Mouse (Mus musculus): ENCODE results near the gene Arl15.

Gene Arl15

DNA sequence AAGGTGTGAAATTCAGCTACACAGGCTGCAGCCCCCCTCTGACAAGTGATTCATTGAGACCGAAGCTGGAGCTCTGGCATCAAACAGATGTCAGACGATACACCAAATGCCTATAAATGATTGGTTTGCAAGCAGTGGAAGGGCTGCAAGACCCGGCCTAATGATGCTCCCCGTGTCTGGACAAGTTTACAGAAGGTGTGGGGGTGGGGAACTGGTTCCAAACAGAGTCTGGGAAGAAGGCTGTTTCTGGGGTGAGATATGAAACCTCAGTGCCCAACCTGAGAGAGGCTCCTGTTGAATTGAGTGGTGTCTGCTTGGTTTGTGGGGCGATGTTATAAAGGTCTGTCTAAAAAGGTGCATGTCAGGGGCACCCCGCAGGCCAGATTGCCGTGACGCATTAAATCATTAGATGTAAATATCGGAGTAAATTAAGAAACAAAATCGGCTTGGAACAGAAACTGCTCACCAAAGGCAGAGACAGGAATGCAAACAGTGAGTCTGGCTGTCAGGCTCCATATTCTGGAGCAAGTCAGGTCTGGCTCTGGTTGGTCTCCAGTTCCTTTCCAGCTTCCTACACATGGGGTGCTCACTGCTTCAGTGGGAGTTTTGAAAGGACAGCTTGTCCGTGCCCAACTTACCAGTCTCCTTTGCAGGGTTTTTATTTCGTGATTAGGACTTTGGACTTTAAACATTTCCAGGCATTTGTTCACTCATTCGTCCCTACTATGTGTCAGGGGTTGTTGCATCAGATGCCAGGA lies 365.5 kb downstream of the Arl15 start:
- DNase-seq, result no peak

DNA sequence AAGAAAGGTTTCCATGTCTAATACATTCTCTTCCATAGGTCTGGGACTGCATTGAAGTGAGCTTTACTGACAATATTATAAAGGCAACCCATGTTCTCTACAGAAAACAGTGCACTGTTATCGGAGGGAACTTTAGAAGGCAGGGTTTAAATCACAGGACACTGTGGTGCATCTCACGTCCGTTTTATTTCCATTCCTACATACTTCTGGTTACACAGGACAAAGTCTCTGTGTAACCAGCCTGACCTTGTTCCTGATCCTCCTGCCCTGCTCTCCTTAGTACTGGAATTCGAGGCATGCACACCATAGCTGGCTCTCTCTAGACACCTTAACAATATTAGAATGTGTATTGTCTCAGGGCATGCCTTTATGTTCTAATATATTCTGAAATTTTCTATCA lies 368.4 kb downstream of the Arl15 start:
- no peak for DNase-seq

- DNase-seq, result no peak
Measured at GRCm38 (mm10) chr13:114165616-114166015, 371.3 kb downstream of the Arl15 start.

DNA sequence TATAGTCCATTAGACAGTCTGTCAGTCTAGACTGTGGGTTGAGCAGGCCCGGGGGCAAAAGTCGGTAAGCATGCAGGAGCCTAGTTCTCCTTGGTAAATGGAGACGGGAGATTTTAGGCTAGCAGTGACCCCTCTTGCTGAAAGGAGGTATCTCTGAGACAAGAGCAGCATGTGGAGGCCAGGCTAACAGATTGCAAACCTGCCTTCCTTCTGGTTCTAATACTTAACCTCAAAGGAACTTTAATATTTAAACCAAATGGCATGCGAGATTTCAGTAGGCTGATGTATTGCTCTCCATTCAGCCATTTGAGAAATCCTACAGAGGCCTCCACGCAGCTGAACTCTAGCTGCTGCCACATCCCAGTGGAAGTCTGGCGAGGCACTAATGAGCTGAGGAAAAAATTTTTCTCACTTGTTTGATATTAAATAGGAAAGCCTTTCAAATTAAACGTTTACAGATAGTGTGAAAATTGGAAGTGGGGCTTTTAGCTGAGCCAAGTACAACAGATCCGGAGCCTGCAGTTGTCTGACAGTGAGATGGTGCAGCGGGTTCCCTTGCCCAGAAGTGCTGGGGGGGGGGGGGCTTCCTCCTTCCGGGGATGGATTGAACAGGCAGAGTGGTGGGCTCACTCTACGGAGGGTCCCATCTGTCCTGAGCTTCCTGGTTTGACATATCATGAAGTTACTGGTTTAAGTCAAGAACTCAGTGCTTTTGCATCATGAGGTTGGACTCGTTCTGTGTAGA lies 372.3 kb downstream of the Arl15 start:
- DNase-seq, result no peak

DNA sequence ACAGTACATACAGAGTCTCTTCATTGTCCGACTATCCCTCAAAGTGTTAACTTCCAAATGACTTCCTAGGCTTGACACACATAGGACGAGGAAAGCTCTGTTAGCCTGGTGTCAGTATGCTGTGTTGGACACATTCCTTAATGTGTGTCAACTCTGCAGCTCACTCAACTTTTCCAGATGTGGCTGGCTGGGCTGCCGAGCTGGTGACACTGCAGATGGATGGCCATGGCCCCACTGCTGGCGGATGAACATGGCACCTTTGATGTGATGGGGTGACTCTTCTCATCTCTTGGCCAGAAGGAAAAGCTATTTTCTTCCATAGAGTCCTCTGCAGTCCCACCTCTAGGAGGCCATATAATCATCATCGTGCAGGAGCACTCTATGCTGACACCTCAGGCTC lies 375.8 kb downstream of the Arl15 start:
- DNase-seq, result no peak

DNA sequence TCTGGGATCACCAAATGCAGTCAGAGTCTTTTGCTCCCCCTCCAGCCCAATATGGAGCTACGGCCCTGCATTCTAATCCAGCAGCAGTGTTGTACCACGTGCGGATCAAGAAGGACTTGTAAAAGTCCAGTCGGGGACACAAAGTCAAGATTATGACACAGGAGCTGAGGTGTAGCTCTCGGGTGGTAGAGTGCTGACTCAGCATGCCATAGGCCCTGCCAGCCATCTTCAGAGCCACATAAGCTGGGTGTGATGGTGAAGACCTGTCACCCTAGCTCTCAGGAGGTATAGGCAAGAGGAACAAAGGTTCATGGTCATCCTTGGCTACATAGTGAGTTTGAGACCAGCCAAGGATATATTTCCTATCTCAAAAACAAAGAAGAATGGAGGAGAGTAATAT lies 377.2 kb downstream of the Arl15 start:
- DNase-seq, result no peak

DNA sequence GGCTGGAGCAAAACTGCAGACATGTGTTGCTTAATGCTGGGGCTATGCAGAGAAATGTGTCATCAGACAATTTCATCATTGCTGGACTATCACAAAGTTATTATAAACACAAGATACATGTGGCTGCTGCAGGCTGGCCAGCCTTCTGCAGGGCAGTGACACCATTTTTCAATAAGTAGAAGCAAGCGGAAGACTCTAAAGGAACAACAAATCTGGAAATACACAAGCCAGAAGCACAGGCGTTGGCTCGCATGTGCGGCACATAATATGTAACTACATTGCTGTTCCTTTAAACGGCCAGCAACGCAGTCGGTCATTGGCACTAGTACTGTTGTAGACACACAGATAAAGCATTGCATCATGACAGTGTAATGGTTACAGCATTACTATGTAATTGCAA lies 393.8 kb downstream of the Arl15 start:
- DNase-seq, result no peak

DNA sequence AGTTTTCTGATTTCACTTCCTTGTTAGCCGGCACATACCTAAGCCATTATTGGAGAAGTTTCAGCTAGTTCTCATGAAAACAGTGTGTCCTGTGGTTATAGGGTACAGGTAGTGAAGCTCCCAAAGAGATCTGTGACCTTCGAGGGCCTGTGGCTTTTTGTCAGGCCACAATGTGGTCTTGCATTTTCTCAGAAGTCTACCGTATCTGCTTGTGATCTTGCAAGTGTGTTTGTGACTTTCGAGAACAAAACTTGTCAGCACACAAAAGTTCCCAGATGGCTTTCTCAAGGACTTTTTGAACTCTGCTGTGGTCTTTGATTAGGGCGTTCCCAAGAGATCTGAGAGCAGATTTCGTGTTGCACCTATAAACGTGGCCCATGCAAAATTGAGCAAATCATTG lies 394.5 kb downstream of the Arl15 start:
- DNase-seq, result no peak

DNA sequence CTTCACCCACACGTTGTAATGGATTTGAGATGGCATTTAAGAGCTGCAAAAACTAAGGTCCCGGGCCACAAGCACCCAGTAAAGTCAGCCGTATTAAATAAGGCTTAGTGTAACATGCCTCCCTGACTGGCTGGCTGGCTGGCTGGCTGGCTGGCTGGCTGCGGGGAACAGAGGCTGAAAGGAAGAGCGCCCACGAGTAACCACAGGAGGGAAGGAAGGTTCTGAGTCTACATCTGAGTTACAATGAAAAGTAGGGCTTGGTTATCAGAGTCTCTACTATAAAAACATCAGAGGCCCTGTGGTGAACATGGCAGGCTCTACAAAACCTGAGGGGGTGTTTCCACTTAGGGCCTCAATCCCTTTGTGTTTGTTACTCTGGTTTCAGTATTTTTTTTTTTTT lies 395.1 kb downstream of the Arl15 start:
- no peak for DNase-seq

GRCm38 (mm10) chr13:114190898-114191297 lies 396.6 kb downstream of the Arl15 start:
- no peak for DNase-seq

DNA sequence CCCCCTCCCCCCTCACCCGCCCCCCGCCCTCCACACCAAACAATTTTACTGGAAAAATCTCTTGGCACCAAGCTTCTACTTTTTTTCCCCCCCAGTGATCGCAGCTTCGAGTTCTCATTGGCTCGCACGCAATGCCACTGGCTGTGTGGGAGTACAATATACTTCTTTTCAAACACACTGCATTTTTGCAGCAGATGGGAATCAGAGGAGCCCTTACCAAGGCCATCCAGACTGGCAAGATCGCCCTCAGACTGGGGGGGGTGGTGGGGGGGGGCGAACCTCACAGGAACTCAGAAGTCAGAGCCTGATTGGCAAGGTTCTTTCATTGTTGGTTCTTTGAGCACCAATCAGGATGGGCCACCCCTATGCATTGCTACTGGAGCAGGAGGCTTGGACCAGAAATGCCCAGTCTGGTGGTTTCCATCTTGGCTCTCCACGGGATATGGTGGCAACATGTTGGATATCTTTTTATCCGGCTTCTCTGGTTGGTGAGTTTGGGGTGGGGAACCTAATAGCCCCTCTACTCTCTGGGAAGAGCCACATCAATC lies 404.0 kb downstream of the Arl15 start:
- DNase-seq, result no peak

DNA sequence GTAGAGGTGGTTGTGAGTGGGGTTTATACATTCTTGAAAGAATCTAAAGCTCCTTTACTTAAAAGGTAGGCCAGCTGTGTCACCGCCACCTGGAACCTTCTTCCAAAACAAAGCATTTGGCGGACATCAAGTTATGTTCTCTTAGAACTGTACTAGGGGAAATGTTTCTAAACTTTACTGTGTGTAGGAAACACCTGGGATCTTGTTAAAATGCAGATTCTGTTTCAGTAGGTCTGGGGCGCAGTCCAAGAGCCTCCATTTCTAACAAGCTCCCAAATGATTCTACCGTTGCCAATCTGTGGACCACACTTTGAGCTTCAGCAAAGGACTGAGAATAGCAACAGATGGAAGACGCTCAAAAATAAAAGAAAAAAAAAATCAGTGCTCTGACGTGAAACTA lies 405.4 kb downstream of the Arl15 start:
- DNase-seq, result no peak

DNA sequence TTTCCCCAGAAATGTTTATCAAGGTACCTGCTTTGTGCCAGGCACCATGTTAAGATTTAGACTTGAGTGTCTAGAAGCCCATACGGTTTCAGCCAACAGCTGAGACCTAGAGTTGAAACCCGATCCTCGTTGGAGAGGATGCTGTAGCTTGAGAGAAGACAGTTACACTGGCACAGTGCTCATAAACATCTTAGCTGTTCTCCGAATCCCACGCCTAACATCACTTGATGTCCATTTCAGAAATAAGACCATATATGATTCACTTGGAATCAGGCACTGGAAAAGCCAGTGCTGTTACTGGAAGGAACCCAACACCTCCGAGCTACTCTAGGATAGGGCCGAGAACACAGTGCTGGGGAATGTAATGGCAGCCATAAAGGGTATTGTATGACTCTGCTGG lies 406.2 kb downstream of the Arl15 start:
- DNase-seq, result no peak

GRCm38 (mm10) chr13:114202806-114203570 lies 408.7 kb downstream of the Arl15 start:
- no peak for DNase-seq

Data from cerebellum, adult 8-10 months (tissue).